Mouse (Mus musculus): Measurements from ENCODE around the gene Itgb3.

The Itgb3 gene

DNA sequence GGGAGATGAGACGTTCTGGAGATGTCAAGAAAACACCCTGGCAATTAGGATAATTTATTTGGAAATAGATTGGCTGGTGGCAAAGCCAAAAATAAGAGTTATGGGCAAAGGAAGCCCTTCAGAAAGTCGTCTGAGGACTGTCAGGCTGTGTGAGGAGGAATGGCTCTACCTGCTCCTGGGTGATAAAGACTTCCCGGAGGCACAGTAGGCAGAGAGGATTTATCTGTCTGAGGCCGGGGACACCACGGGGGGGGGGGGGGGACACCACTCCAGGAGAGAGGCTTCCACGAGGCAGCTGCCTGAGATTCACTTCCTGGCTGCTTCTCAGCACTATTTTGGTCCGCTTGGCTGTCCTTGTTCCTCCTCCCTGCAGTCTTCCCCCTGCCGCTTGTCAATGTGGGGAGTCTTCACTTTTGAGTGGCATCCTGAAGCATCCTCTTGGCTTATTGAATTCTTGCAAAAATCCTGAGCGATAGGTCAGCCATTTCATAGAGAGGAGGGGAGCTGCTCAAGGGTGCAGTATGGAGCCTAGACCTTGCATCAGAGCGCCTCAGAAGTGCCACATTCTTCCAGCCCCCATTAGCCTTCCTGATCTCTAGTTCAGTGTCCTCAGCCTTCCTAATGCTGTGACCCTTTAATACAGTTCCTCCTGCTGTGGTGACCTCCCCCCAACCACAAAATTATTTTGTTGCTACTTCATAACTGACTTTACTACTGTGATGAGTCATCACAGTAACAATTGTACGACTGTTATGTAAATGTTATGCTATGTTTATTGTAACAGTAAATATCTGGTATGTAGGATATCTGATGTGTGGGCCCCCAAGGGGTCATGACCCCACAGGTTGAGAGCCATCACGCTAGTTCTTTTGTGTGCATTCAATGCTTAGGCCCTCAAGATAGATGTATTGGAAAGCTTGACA is 14.5 kb downstream of the Itgb3 start:
- DNase-seq (ENCODE audit: low spot score), result no peak

GRCm38 (mm10) chr11:104624791-104625391 is 17.1 kb downstream of the Itgb3 start:
- peak; percentile 63 for DNase-seq (ENCODE audit: low spot score)

GRCm38 (mm10) chr11:104625453-104626402 is 17.9 kb downstream of the Itgb3 start:
- DNase-seq (ENCODE audit: low spot score), result peak; percentile 83

GRCm38 (mm10) chr11:104626635-104627034 is 18.8 kb downstream of the Itgb3 start:
- DNase-seq (ENCODE audit: low spot score), result no peak

- DNase-seq (ENCODE audit: low spot score), result no peak
Observed at GRCm38 (mm10) chr11:104627616-104628301, 20.0 kb downstream of the Itgb3 start.

GRCm38 (mm10) chr11:104628566-104628965 is 20.8 kb downstream of the Itgb3 start:
- DNase-seq (ENCODE audit: low spot score), result no peak

GRCm38 (mm10) chr11:104630185-104630835 is 22.5 kb downstream of the Itgb3 start:
- no peak for DNase-seq (ENCODE audit: low spot score)

DNA sequence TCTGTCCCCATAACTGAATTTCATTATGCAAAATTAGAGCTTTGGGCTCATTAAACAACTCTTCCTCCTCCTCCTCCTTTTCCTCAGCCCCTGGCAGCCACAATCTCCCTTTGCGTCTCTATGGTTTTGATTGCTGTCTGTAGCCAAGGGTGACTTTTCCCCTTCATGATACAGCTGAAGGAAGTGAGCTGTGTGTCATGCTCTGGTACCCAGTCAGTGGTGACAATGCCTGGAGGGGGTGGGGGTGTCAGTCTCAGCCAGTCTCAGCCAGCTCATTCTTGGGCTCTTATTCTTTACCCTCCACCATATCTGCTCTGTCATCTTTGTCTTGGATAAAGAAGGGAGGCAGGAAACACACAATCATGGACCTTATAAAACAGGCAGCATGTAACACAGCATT is 23.5 kb downstream of the Itgb3 start:
- no peak for DNase-seq (ENCODE audit: low spot score)

DNA sequence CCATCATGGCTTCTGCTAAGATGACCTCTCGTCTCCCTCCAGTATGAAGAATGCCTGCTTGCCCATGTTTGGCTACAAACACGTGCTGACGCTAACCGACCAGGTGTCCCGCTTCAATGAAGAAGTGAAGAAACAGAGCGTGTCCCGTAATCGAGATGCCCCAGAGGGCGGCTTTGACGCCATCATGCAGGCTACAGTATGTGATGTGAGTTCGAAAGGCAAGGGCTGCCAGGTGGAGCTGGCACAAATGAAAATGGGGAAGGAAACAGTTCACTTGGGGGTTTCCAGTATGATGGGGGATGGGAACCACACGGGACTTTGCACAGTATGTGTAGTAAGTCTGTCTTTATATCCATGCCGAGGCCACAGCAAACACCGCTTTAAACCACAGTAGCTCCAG is 29.2 kb downstream of the Itgb3 start:
- DNase-seq (ENCODE audit: low spot score), result no peak

GRCm38 (mm10) chr11:104638006-104638405 is 30.2 kb downstream of the Itgb3 start:
- DNase-seq (ENCODE audit: low spot score), result no peak

- DNase-seq (ENCODE audit: low spot score), result no peak
Observed at GRCm38 (mm10) chr11:104638906-104639305, 31.1 kb downstream of the Itgb3 start.

GRCm38 (mm10) chr11:104639634-104640033 is 31.8 kb downstream of the Itgb3 start:
- DNase-seq (ENCODE audit: low spot score), result no peak

- DNase-seq (ENCODE audit: low spot score), result no peak
Observed at GRCm38 (mm10) chr11:104640894-104641293, 33.1 kb downstream of the Itgb3 start.

GRCm38 (mm10) chr11:104643236-104643635 is 35.4 kb downstream of the Itgb3 start:
- DNase-seq (ENCODE audit: low spot score), result no peak

- DNase-seq (ENCODE audit: low spot score), result no peak
Observed at GRCm38 (mm10) chr11:104645402-104645801, 37.6 kb downstream of the Itgb3 start.

GRCm38 (mm10) chr11:104646173-104646572 is 38.4 kb downstream of the Itgb3 start:
- DNase-seq (ENCODE audit: low spot score), result no peak

DNA sequence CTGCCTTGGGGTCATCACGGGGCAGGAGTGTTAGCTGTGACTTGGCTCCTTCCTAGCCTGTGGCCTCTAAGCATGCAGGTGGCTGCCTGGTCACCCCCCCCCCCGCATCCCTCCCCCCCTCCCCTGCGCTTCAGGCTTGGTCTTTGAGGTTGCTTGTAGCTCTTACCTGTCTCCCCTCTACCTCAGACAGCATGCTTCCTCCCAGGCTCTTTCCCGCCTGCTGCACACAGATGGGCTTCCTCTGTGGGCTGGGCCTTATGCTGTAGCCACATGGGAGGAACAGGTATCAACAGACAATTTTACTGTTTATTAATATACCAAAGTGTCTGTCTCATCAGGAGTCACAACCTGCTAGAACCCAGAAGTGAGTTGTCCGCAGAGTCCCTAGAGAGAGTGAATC is 38.8 kb downstream of the Itgb3 start:
- no peak for DNase-seq (ENCODE audit: low spot score)

DNA sequence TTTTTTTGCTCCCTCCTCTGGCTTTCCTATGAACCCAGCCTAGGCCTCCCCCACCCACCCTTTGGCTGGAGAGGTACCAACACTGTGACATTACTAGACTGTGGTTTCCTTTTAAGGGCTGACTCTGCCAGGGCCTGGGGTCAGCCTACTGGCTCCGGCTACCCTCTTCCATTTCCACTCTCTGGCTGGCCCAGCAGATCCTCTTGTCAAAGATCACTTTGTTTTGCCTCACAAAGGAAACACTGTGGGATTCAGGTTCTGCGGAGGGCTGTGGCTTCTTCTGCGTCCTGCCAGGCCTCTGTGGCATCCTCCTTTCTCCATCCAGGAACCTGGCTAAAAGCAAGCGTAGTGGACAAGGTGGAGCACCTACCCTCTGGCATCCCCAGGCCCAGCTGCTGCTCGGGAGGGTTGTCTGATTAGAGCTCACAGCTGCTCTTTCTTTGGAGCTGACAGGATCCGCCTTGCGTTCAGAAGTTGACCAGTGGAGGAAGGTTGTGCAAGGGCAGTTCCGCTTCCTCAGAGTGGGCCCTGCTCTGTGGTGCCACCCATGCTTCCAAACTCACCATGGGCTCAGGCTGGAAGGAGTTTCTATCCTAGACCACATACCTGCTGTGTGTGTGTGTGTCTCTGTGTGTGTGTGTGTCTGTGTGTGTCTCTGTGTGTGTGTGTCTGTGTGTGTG is 39.5 kb downstream of the Itgb3 start:
- DNase-seq (ENCODE audit: low spot score), result no peak

DNA sequence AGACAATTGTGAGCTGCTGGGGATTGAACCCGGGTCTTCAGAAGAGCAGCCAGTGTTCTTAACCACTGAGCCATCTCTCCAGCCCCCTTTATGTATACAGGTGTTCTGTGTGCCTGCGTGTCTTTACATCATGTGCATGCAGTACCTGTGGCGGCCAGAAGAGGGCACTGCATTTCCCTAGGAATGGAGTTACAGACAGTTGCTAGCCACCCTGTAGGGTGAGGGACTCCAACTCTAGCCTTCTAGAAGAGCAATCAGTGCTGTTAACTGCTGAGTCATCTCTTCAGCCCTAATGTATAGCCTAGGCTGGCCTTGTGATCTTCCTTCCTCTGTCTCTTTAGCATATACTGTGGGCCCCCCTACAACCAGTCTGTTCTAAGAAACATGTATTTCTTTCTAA is 40.8 kb downstream of the Itgb3 start:
- DNase-seq (ENCODE audit: low spot score), result peak; percentile 67

DNA sequence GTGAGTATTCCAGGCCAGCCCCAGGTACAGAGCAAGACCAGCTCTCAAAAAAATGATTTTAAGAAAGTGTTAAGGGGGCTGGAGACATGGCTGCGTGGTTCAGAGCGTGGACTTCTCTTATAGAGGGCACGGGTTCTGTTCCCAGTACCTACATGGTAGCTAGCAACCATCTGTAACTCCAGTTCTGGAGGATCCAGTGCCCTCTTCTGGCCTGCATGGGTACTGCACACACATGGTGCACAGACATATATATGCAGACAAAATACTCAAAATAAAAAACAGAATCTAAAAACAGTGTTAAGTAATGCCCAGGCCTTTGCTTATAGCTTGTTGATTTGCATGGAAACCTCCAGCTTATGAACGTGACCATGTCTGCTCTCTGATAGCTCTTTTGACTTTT is 52.8 kb downstream of the Itgb3 start:
- peak; percentile 25 for DNase-seq (ENCODE audit: low spot score)

DNA sequence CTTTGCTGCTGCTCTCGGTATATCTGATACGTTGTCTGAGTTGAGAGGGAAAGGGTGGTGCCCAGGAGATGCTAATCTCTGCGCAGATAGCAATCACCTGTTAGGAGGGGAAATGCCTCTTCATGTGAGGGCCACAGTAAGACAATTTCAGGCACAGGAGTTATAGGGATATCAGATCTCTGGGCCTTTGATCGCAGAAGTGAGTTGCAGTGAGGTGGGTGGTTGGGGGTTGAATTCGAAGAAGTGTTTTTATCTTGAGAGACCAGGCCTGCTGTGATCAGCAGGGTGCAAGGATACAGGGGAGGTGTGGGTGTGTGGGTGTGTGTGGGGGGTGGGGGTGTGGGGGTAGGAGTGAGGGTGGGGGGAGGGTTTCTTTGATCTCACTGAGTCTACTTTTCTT is 53.3 kb downstream of the Itgb3 start:
- DNase-seq (ENCODE audit: low spot score), result no peak
